Mouse (Mus musculus): ENCODE results near the gene Lgals2. TPM values are rescaled to one million over a fixed set of nuclear protein-coding genes. Genes with fewer than 3 reads are reported as not detected.

The Lgals2 gene
- polyA plus RNA-seq, 1 experiment from 2014 or later: not detected

Small RNAs within 50 kb of the gene (microRNA-seq; reads per million reads assigned to microRNA genes)
- 0.44 reads per million for gene Mir6955

Other genes with a start within 250 kb of the Lgals2 start
- 4.0 and 8.1 TPM in 2 replicates for gene Elfn2, start 136.8 kb downstream of the Lgals2 start, polyA plus RNA-seq (2014; fragmentation: Nextera tagmentation; extraction: Ambion mirVana)
- 16.7 and 28.0 TPM in 2 replicates for gene Mfng, start 82.1 kb downstream of the Lgals2 start, polyA plus RNA-seq (2014; fragmentation: Nextera tagmentation; extraction: Ambion mirVana)
- 1.3 and 1.6 TPM in 2 replicates for gene Card10, start 52.5 kb downstream of the Lgals2 start, polyA plus RNA-seq (2014; fragmentation: Nextera tagmentation; extraction: Ambion mirVana)
- gene Cdc42ep1, start 12.9 kb downstream of the Lgals2 start, polyA plus RNA-seq (2014; fragmentation: Nextera tagmentation; extraction: Ambion mirVana): 7.8 and 8.8 TPM in 2 replicates
- gene Gga1, start 21.7 kb upstream of the Lgals2 start, polyA plus RNA-seq (2014; fragmentation: Nextera tagmentation; extraction: Ambion mirVana): 37.3 and 42.0 TPM in 2 replicates
- not detected in 2 replicates for gene Gm49510, start 44.1 kb upstream of the Lgals2 start, polyA plus RNA-seq (2014; fragmentation: Nextera tagmentation; extraction: Ambion mirVana)
- gene Sh3bp1, start 44.2 kb upstream of the Lgals2 start, polyA plus RNA-seq (2014; fragmentation: Nextera tagmentation; extraction: Ambion mirVana): 1.7 and 2.9 TPM in 2 replicates
- 111 and 147 TPM in 2 replicates for gene Pdxp, start 58.4 kb upstream of the Lgals2 start, polyA plus RNA-seq (2014; fragmentation: Nextera tagmentation; extraction: Ambion mirVana)
- 13.8 and 101 TPM in 2 replicates for gene Lgals1, start 71.2 kb upstream of the Lgals2 start, polyA plus RNA-seq (2014; fragmentation: Nextera tagmentation; extraction: Ambion mirVana)
- gene Nol12, start 79.4 kb upstream of the Lgals2 start, polyA plus RNA-seq (2014; fragmentation: Nextera tagmentation; extraction: Ambion mirVana): 61.0 and 70.8 TPM in 2 replicates
- gene Triobp, start 92.2 kb upstream of the Lgals2 start, polyA plus RNA-seq (2014; fragmentation: Nextera tagmentation; extraction: Ambion mirVana): 42.5 and 46.5 TPM in 2 replicates
- gene H1f0, start 172.9 kb upstream of the Lgals2 start, polyA plus RNA-seq (2014; fragmentation: Nextera tagmentation; extraction: Ambion mirVana): 94.4 and 154 TPM in 2 replicates
- not detected in 2 replicates for gene Galr3, start 186.4 kb upstream of the Lgals2 start, polyA plus RNA-seq (2014; fragmentation: Nextera tagmentation; extraction: Ambion mirVana)
- 50.2 and 52.6 TPM in 2 replicates for gene Ankrd54, start 207.4 kb upstream of the Lgals2 start, polyA plus RNA-seq (2014; fragmentation: Nextera tagmentation; extraction: Ambion mirVana)
- gene Eif3l, start 219.7 kb upstream of the Lgals2 start, polyA plus RNA-seq (2014; fragmentation: Nextera tagmentation; extraction: Ambion mirVana): 141 and 182 TPM in 2 replicates

Data from midbrain, embryonic 14.5 days (tissue).